Mouse (Mus musculus) layer of hippocampus, adult 2 months (tissue): ENCODE measurements around the gene Hectd4. TPM values are rescaled to one million over a fixed set of nuclear protein-coding genes. Genes with fewer than 3 reads are reported as not detected.
"Not testable (repeated sequence)": the region's sequence is repeated elsewhere in the genome, so short reads cannot be mapped to it uniquely, and the experiment has no call there.

ENCODE experiments used
- DNase-seq, 2 experiments: peaks; one replicate each; pipeline ENCODE4 v3.0.0; 2022; ENCODE audit warnings: low spot score in 2 of 2
- H3K27ac ChIP-seq: fragments of 200-600 bp; 2 replicates; pipeline ENCODE4 v1.8.1; 2022
- H3K4me3 ChIP-seq: fragments of 200-600 bp; 2 replicates; pipeline ENCODE4 v1.8.1; 2022; ENCODE audit warnings: mild to moderate bottlenecking
- CTCF ChIP-seq: fragments of 200-600 bp; conservative IDR thresholded peaks from 2 replicates; pipeline ENCODE4 v1.8.1; 2022; ENCODE audit warnings: antibody characterized with exemption, mild to moderate bottlenecking, moderate library complexity
- total RNA-seq, 2 experiments: library from RNA; stranded (reverse); gene quantifications; 2 replicates each; pipeline ENCODE4 v1.2.3; 2021

Hectd4 gene
- total RNA-seq, 2 experiments from 2014 or later, result 170 to 175 TPM

DNA sequence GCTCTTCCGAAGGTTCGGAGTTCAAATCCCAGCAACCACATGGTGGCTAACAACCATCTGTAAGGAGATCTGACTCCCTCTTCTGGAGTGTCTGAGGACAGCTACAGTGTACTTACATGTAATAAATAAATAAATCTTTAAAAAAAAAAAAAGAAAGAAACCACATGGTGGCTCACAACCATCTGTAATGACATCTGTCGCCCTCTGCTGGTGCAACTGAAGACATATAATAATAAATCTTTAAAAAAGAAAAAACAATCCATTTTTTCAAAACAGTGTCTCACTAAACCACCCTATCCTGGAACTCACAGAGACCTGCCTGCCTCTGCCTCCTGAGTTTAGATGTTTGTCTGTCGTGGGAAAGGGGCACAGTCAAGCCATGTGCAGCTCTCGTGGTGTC is 157.0 kb downstream of the Hectd4 start:
- TF ChIP-seq CTCF, result peak; percentile 78
- DNase-seq, result peak in 1 of 2 experiments; percentile 52
- peak overlapping the region; percentile 25; the same call in 1 of the 2 replicates for H3K27ac ChIP-seq
- not testable (repeated sequence) for H3K4me3 ChIP-seq

DNA sequence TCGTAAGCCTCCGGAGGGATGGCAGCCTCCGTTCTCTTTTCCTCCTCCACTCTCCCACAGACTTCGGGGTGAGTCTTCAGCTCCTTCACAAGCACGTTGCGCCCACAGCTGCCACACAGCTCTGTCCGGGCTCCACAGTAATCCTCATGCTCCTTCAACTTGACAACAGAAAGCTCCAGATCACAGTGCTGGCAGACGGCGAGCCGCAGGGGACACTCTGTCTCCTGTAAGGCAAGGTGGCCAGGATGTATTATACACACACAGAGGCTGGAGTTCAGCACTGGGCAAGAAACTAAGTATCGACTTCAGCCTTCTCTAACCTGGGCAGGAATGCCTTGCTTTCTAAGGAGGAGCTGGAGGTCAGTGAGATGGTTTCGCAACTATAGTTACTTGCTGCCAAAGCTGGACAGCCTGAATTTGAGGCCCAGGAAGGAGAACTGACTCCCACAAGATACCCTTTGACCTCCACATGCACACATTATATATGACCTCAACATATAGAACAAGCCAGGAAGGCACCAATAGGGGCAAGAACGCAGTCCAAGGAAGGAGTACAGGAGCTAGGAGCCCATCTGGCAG is 158.7 kb downstream of the Hectd4 start:
- no peak overlapping the region for H3K4me3 ChIP-seq
- TF ChIP-seq CTCF, result no peak
- no peak overlapping the region for H3K27ac ChIP-seq
- DNase-seq, result no peak

DNA sequence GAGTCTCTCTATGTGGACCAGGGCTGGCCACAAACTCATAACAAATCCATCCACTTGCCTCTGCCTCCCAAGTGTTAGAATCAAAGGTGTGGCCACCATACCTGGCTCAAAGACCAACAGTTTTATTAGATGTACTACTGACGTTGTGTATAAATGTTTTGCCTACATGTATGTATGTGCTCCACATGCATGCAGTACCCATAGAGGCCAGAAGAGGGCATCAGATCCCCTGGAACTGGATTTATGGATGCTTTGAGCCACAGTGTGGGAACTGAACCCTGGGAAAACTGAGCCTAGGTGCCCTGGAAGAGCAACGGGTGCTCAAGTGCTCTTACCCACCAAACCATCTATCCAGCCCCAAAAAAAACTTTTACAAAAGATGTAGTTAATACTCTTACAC is 160.7 kb downstream of the Hectd4 start:
- Histone ChIP-seq H3K4me3 (no peak overlapping the region), H3K27ac (no peak overlapping the region)
- peak; percentile 72 for TF ChIP-seq CTCF
- DNase-seq, result no peak

DNA sequence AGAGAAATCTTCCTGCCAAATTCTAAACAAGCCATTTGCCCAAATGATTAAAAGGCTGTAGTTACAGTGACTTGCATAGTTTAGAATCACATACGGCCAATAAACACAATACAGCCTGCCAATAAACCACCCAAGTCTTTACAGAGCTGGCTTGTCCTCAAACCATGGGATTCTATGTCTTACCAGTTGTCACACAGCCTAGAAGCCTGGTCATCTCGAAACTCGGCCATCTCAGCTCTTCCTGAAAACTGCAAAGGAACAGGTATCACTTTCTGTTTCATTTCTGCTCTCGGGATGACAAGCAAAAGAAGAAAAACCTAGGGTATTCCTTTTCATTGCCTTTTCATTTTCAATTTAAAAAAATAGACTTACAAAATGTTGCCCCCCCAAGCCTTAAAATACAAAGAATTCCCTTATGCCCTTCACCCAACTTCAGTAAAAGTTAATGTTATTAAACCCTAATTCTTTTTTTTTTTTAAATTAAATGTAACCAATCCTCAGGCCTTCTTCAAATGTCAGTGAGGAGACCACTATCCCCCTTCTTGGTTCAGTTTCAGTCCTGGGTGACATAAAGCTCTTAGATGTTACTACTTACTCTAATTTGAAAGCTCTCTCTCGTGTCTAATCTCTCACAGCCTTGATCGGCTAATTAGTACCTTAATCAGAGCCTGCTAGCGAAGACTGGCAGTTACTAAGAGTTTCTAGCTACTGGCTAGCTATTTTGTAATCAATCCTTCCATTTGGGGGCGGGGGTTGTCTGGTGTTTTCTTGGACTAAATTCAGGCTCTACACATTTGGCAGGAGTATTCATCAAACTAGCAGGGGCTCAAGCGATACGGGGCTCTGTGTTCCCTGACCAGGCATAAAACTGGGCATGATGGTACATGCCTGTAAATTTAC is 164.1 kb downstream of the Hectd4 start:
- Histone ChIP-seq H3K27ac (peak overlapping the region; percentile 97), H3K4me3 (peak overlapping the region; percentile 93)
- no peak for TF ChIP-seq CTCF
- DNase-seq, result no peak

DNA sequence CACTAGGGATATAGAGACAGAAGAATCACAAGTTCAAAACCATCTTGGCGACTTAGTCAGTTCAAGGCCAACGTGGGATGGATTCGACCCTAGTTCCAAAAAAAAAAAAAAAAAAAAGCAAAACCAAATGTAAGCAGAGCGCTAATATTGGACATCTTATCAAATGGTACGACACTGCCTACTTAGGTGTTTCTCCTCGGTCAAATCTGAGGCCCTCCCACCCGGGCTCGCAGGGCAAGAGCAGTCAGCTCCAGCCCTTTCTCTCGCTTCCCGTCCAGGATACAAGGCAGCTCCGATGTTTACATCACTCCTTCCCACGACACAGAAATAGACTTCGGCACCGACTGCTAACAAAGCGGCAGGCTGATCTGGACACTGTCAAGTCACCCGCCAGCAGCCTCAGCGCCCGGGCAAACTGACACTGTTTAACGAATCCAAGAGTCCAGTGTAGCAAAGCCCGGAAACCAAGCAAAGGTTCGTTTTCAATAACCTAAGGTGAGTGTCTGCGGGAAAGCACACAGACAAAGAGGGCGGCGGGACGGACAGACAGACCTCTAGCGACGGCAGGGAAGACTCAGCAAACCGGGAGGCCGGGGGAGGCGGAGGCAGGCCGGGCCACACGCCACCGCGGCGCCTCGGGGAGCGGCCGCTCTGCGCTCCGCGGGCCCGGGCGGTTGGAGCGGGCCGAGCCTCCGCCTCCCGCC is 164.9 kb downstream of the Hectd4 start:
- no peak for DNase-seq
- Histone ChIP-seq H3K27ac (peak overlapping the region; percentile 97), H3K4me3 (peak overlapping the region; percentile 93)
- no peak for TF ChIP-seq CTCF

DNA sequence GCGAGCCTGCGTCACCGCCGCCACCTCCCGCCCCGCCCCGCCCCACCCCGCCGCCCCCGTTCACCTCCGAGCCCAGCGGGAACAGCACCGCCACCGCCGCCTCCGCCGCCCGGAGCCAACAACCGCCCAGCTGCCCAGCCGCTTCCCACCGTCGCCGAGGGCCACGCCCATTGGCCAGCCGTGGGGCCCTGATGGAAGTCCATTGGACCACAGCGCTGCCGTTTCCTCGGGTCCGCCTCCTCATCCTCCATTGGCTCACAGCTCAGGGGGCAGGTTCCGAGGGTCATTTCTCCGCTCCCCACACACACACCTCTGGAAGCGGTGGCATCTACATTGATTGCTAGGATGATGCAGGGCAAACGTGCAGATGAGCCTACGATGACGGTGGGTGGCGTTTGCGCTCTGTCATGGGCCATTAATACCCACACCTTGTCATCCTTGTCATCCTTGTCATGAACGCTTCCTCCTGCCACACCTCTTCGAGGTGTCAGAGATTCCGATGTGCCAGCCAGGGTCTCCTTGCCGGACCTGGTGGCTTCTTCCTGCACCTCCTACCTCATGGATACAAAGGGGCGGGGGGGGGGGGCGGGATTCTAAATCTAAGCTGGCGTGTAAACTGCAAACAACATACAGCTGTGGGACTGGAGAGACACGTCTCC is 165.6 kb downstream of the Hectd4 start, which contains the start of gene Trafd1:
TSS of gene Trafd1 (minus strand) at position 172 of the 659 bp plus-strand sequence.
- no peak for TF ChIP-seq CTCF
- Histone ChIP-seq H3K27ac (peak within 1 kb of the TSS; percentile 97), H3K4me3 (peak within 1 kb of the TSS; percentile 93)
- peak; percentile 91 to 94 for DNase-seq

DNA sequence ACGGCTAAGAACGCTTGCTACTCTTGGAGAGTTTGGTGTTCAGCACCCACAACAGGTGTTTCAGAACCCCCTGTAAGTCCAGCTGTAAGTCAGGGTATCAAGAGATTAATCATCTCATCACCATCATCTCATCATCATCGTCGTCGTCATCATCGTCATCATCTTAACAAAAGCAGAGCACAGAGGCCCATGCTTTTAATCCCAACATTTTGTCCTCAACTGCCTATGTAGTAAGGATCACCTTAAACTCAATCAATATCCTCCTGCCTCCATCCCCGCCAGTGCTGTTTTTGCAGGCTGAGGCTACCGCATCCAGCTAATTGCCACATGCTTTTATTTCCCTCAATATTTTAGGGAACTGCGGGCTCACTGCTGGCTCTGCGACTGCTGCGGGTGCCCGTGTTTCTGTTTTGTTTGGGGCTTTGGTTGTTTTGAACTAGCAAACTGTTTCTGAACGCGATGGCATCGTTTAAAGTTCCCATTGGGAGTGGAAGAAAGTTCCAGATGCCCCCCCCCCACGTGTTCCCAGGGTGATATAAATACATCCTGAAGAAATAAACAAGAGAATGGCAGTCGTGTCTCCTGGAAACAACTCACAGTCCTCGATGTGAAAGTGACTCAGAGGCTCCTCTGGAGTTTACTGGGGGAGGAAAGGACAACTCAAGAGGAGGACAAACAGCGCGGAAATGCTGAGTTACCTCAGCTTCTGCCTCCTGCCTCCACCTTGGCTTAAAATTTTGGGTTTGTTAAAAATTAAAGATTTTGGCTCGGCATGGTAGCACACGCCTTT is 166.3 kb downstream of the Hectd4 start:
- Histone ChIP-seq H3K4me3 (peak overlapping the region; percentile 93), H3K27ac (peak overlapping the region; percentile 97)
- TF ChIP-seq CTCF, result no peak
- no peak for DNase-seq

DNA sequence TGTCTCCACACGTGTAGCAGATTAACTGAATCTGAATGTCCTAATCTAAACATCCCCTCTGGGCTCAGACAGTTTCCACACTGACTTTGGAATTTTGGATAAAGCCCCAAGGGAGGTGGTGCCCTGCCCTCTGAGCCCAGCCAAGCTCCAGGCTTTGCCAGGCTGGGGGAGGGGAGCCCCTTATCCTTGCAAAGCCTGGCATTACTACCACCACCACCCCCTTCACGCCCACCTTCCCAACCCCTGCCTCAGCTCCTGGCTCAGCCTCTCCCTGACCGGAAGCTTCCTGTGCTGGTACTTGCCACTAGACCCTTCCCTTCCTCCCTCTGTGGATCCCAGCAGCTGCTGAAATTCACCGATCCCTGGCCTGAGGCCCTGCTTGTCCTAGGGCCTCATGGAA is 167.1 kb downstream of the Hectd4 start:
- Histone ChIP-seq H3K27ac (peak overlapping the region; percentile 97), H3K4me3 (no peak overlapping the region)
- no peak for DNase-seq
- no peak for TF ChIP-seq CTCF

DNA sequence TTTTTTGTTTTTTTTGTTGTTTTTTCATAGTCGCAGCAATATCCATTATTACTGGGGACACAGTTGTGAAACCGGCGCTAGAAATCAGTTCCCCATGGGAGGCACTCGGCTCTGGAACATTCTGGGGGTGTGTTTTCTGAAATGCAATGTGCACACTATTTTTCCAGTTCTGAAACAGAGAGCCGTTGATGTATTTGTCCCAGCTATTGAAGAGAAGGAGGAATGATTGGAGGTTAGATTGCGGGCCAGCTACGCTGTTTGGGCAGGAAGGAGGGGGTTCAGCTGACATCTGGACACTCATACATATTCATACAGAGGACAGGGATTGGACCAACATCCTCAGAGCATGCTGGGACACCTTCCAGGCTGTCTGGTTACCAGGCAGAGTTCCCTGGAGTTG is 169.1 kb downstream of the Hectd4 start:
- DNase-seq, result peak; percentile 43 to 45
- TF ChIP-seq CTCF, result no peak
- Histone ChIP-seq H3K4me3 (no peak overlapping the region), H3K27ac (peak overlapping the region; percentile 78)

DNA sequence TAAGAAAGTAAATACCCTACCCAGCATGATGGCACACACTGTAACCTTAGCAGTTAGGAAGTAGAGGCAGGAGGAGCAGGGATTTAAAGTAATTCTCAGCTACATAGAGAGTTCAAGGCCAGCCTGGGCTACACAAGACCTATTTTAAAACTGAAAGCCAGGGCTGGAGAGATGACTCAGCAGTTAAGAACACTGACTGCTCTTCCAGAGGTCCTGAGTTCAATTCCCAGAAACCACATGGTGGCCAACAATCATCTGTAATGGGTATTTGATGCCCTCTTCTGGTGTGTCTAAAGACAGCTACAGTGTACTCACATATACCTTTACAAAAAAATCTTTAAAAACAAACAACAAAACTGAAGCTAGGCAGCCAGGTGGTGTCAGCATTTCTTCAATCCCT is 169.7 kb downstream of the Hectd4 start:
- peak overlapping the region; percentile 78 for H3K27ac ChIP-seq
- DNase-seq, result no peak
- H3K4me3 ChIP-seq, result no peak overlapping the region
- peak; percentile 31 for TF ChIP-seq CTCF

DNA sequence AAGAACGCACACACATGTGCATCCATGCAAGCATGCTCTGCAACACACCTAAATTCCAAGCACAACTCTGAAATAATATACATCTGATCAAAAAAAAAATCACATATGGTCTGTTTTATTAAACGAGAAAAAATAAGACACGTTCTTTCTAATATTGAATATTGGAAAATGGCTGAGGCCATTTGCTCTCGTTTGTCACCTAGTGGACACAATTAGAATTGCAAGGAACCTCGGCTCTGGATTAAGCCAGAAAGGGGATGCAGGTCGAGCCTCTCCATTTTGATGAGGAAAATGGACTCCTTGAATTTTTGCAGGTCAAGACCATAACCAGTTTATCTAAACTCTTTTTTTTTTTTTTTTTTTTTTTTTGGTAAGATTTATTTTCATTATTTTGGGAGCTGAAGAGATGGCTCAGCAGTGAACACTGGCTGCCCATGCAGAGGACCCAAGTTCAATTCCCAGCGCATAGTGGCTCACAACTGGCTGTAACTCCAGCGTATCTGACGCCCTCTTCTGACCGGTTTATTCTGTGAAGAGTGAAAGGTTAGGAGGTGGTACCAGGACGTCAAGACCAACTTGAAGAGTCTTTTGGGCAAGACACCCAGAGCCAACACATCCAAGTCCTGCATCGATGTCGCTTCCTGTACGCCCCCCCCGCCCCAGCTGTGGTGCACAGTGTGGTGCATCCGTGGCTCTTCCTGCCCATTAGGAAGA is 172.8 kb downstream of the Hectd4 start:
- Histone ChIP-seq H3K4me3 (no peak overlapping the region), H3K27ac (no peak overlapping the region)
- peak in 1 of 2 experiments; percentile 58 for DNase-seq
- TF ChIP-seq CTCF, result peak; percentile 90

DNA sequence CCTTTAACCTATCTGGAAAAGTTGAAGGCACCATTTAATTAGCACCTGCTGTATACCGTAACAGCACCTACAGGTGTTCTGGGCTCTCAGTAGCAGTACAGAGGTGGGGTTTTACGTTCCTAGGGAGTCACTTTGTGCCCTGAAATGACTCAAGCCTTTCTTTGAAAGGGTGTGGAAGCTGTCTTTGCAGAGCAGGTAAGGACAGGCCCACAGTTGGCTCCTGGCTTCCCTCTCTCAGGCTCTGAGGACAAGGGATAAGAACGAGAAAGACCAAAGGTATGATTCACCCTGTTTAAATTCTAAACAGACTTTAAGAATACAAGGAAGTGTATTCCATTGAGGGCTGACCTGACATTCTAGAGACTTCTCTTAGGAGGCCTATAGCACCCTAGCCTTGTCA is 173.4 kb downstream of the Hectd4 start:
- Histone ChIP-seq H3K4me3 (no peak overlapping the region), H3K27ac (no peak overlapping the region)
- no peak for TF ChIP-seq CTCF

More for the DNA sequence above, 173.4 kb downstream of the Hectd4 start:
- no peak for DNase-seq
